Mouse (Mus musculus) cerebral cortex, adult 2 months (tissue): Measurements from ENCODE around the gene Igtp.

Experiments
- WGBS: fragments of 180-500 bp; shearing (Covaris S2); methylation state at CpG from one replicate; pipeline ENCODE4 v1.1.7; 2018; 5-methylcytosine and 5-hydroxymethylcytosine counted together

Gene Igtp

GRCm38 (mm10) chr11:58199229-58200037, at the start of gene Igtp, which contains the start of gene Irgm2:
Gene Igtp, plus strand, starts transcription at chr11:58199556.
Gene Irgm2, plus strand, starts transcription at chr11:58199618.
- WGBS, result 9% methylated on average over 15 of the region's 15 CpGs

- 88% methylated on average over 9 of the region's 9 CpGs for WGBS
Observed at GRCm38 (mm10) chr11:58155458-58155857, 43.9 kb upstream of the Igtp start.

GRCm38 (mm10) chr11:58156871-58157270, 42.5 kb upstream of the Igtp start:
- 90% methylated on average over 3 of the region's 3 CpGs for WGBS

GRCm38 (mm10) chr11:58165072-58165471, 34.3 kb upstream of the Igtp start:
- WGBS, result 91% methylated on average over 2 of the region's 2 CpGs

GRCm38 (mm10) chr11:58167822-58168166, 31.6 kb upstream of the Igtp start:
- 0% methylated on average over 8 of the region's 8 CpGs for WGBS

- under 1% methylated on average over 71 of the region's 71 CpGs for WGBS
Observed at GRCm38 (mm10) chr11:58168167-58168915, 31.0 kb upstream of the Igtp start, which contains the start of gene Gemin5. Gene Gemin5, minus strand, starts transcription at chr11:58168539.

- WGBS, result 92% methylated on average over 4 of the region's 4 CpGs
Observed at GRCm38 (mm10) chr11:58169666-58170065, 29.7 kb upstream of the Igtp start.

- under 1% methylated on average over 34 of the region's 34 CpGs for WGBS
Observed at GRCm38 (mm10) chr11:58171459-58172091, 27.8 kb upstream of the Igtp start, which contains the start of gene Mrpl22. Gene Mrpl22, plus strand, starts transcription at chr11:58171661.

- WGBS, result 21% methylated on average over 3 of the region's 3 CpGs
Observed at GRCm38 (mm10) chr11:58179563-58179962, 19.8 kb upstream of the Igtp start.

- WGBS, result 90% methylated on average over 6 of the region's 6 CpGs
Observed at GRCm38 (mm10) chr11:58179986-58180385, 19.4 kb upstream of the Igtp start.

GRCm38 (mm10) chr11:58180756-58181155, 18.6 kb upstream of the Igtp start:
- 89% methylated on average over 7 of the region's 7 CpGs for WGBS

- 84% methylated on average over 3 of the region's 3 CpGs for WGBS
Observed at GRCm38 (mm10) chr11:58183579-58183978, 15.8 kb upstream of the Igtp start.

GRCm38 (mm10) chr11:58189675-58190074, 9.7 kb upstream of the Igtp start:
- WGBS, result 95% methylated on average over 6 of the region's 6 CpGs

GRCm38 (mm10) chr11:58193326-58193725, 6.0 kb upstream of the Igtp start:
- WGBS, result 31% methylated on average over 3 of the region's 3 CpGs

- WGBS, result 56% methylated on average over 4 of the region's 4 CpGs
Observed at GRCm38 (mm10) chr11:58193860-58194520, 5.4 kb upstream of the Igtp start.

GRCm38 (mm10) chr11:58198663-58199062, 693 bp upstream of the Igtp start:
- WGBS, result 90% methylated on average over 4 of the region's 4 CpGs

GRCm38 (mm10) chr11:58200226-58200625, 870 bp downstream of the Igtp start:
- 74% methylated on average over 4 of the region's 4 CpGs for WGBS

- 79% methylated on average over 12 of the region's 12 CpGs for WGBS
Observed at GRCm38 (mm10) chr11:58201052-58201451, 1.7 kb downstream of the Igtp start.

- WGBS, result 84% methylated on average over 1 of the region's 1 CpGs
Observed at GRCm38 (mm10) chr11:58210321-58210886, 11.0 kb downstream of the Igtp start.

GRCm38 (mm10) chr11:58211062-58211681, 11.8 kb downstream of the Igtp start:
- 34% methylated on average over 9 of the region's 9 CpGs for WGBS

GRCm38 (mm10) chr11:58211682-58212067, 12.3 kb downstream of the Igtp start:
- 40% methylated on average over 2 of the region's 2 CpGs for WGBS
